Mouse (Mus musculus) hindbrain, embryonic 13.5 days (tissue): ENCODE measurements around the gene Nelfb. TPM values are rescaled to one million over a fixed set of nuclear protein-coding genes. Genes with fewer than 3 reads are reported as not detected.
"Not testable (repeated sequence)": the region's sequence is repeated elsewhere in the genome, so short reads cannot be mapped to it uniquely, and the experiment has no call there.

Experiments used
- ATAC-seq: fragments of 200-750 bp; cut with Nextera tagmentation; 2 replicates; pipeline ENCODE4 v1.8.0; 2017; ENCODE audit warnings: moderate TSS enrichment; ENCODE audit not compliant: low FRiP score
- H3K27ac ChIP-seq: fragments of 300-500 bp; sonication (generic); 2 replicates; pipeline ENCODE4 v1.5.1; 2015; ENCODE audit warnings: inconsistent platforms, mild to moderate bottlenecking, moderate library complexity
- H3K27me3 ChIP-seq: fragments of 300-500 bp; sonication (generic); 2 replicates; pipeline ENCODE4 v1.6.1; 2015; ENCODE audit warnings: mild to moderate bottlenecking, inconsistent platforms
- H3K36me3 ChIP-seq: fragments of 300-500 bp; sonication (generic); 2 replicates; pipeline ENCODE4 v1.6.1; 2015; ENCODE audit warnings: mild to moderate bottlenecking, inconsistent platforms
- H3K4me1 ChIP-seq: fragments of 300-500 bp; sonication (generic); replicated peaks from 2 replicates; pipeline ENCODE4 v1.6.1; 2015; ENCODE audit warnings: inconsistent platforms
- H3K4me2 ChIP-seq: fragments of 300-500 bp; sonication (generic); 2 replicates; pipeline ENCODE4 v1.6.1; 2015; ENCODE audit warnings: inconsistent platforms, mild to moderate bottlenecking, moderate library complexity
- H3K4me3 ChIP-seq: fragments of 300-500 bp; sonication (generic); 2 replicates; pipeline ENCODE4 v1.5.1; 2015; ENCODE audit warnings: mild to moderate bottlenecking, inconsistent platforms
- H3K9ac ChIP-seq: fragments of 300-500 bp; sonication (generic); 2 replicates; pipeline ENCODE4 v1.6.1; 2015; ENCODE audit warnings: mild to moderate bottlenecking, inconsistent platforms
- H3K9me3 ChIP-seq: fragments of 300-500 bp; sonication (generic); 2 replicates; pipeline ENCODE4 v1.6.1; 2016; ENCODE audit warnings: inconsistent platforms
- WGBS: fragments of 180-500 bp; shearing (Covaris S2); methylation state at CpG from one replicate; pipeline ENCODE4 v1.1.7; 2015; 5-methylcytosine and 5-hydroxymethylcytosine counted together
- polyA plus RNA-seq: library from polyadenylated mRNA; unstranded; fragments of >200 nt; fragmentation: Nextera tagmentation; extraction: Ambion mirVana; gene quantifications from 2 replicates; pipeline ENCODE4 v1.2.1, GENCODE M21; 2015

Nelfb gene
- 98.3 and 104 TPM in 2 replicates for polyA plus RNA-seq

- H3K36me3 ChIP-seq = peaks cover 22% of the 10 kb centered on the region
- WGBS = under 1% methylated on average over 44 of the region's 44 CpGs
- H3K27ac ChIP-seq = peak within 1 kb of the TSS; percentile 94
- peaks cover 42% of the 10 kb centered on the region for H3K4me1 ChIP-seq
- peak within 1 kb of the TSS; percentile 90 for H3K4me3 ChIP-seq
- peak; percentile 88 for ATAC-seq
- peak within 1 kb of the TSS; percentile 91 for H3K9ac ChIP-seq
- H3K27me3 ChIP-seq = peaks cover 20% of the 10 kb centered on the region; the same call in 1 of the 2 replicates
- H3K4me2 ChIP-seq = peak within 1 kb of the TSS; percentile 82
- H3K9me3 ChIP-seq = no peaks in the 10 kb centered on the region
Measured at GRCm38 (mm10) chr2:25211121-25211670, at the start of gene Nelfb. Nelfb (minus strand) TSS chr2:25211489.

GRCm38 (mm10) chr2:25258887-25259286, 47.6 kb upstream of the Nelfb start:
- ATAC-seq = no peak
- Histone ChIP-seq H3K4me1 (peaks cover 41% of the 10 kb centered on the region), H3K9me3 (no peaks in the 10 kb centered on the region), H3K27ac (no peak overlapping the region), H3K27me3 (peaks cover 5% of the 10 kb centered on the region), H3K4me2 (no peak overlapping the region), H3K4me3 (no peak overlapping the region), H3K9ac (no peak overlapping the region), H3K36me3 (no peaks in the 10 kb centered on the region)
- WGBS = 47% methylated on average over 2 of the region's 2 CpGs

GRCm38 (mm10) chr2:25257250-25257649, 46.0 kb upstream of the Nelfb start:
- 87% methylated on average over 5 of the region's 5 CpGs for WGBS
- not testable (repeated sequence) for H3K27me3 ChIP-seq, ATAC-seq, H3K27ac ChIP-seq, H3K4me3 ChIP-seq, H3K4me2 ChIP-seq, H3K9me3 ChIP-seq, H3K9ac ChIP-seq
- Histone ChIP-seq H3K36me3 (peaks cover 11% of the 10 kb centered on the region; the same call in 1 of the 2 replicates), H3K4me1 (peaks cover 31% of the 10 kb centered on the region)

GRCm38 (mm10) chr2:25256443-25257109, 45.3 kb upstream of the Nelfb start:
- not testable (repeated sequence) for H3K27ac ChIP-seq, H3K9me3 ChIP-seq, H3K27me3 ChIP-seq, ATAC-seq
- Histone ChIP-seq H3K9ac (peak overlapping the region; percentile 85), H3K4me1 (peaks cover 27% of the 10 kb centered on the region), H3K4me3 (peak overlapping the region; percentile 95), H3K4me2 (peak overlapping the region; percentile 99), H3K36me3 (peaks cover 17% of the 10 kb centered on the region)
- 63% methylated on average over 12 of the region's 12 CpGs for WGBS

- peak; percentile 90 for ATAC-seq
- H3K4me2 ChIP-seq = peak within 1 kb of the TSS; percentile 99
- peak within 1 kb of the TSS; percentile 84 for H3K27ac ChIP-seq
- no peaks in the 10 kb centered on the region for H3K27me3 ChIP-seq
- peaks cover 27% of the 10 kb centered on the region for H3K4me1 ChIP-seq
- H3K36me3 ChIP-seq = peaks cover 29% of the 10 kb centered on the region
- H3K9me3 ChIP-seq = no peaks in the 10 kb centered on the region
- H3K4me3 ChIP-seq = peak within 1 kb of the TSS; percentile 95
- peak within 1 kb of the TSS; percentile 85 for H3K9ac ChIP-seq
- WGBS = 0% methylated on average over 39 of the region's 39 CpGs
Measured at GRCm38 (mm10) chr2:25255284-25255779, 44.0 kb upstream of the Nelfb start, which contains the start of gene Tmem203. Tmem203 (plus strand) TSS chr2:25255439.

GRCm38 (mm10) chr2:25252331-25252730, 41.0 kb upstream of the Nelfb start:
- Histone ChIP-seq H3K4me2 (no peak overlapping the region), H3K36me3 (peaks cover 59% of the 10 kb centered on the region)
- ATAC-seq = no peak

GRCm38 (mm10) chr2:25246183-25247072, 35.1 kb upstream of the Nelfb start, which contains the start of gene AL732309.1:
AL732309.1 (minus strand) TSS chr2:25246863.
- 93% methylated on average over 10 of the region's 10 CpGs for WGBS
- Histone ChIP-seq H3K27me3 (0 out of 2 replicates have a peak, but pooled peaks cover 2% of the 10 kb centered on the region), H3K9me3 (no peaks in the 10 kb centered on the region), H3K36me3 (peaks cover 69% of the 10 kb centered on the region), H3K4me3 (no peak within 1 kb of the TSS), H3K9ac (no peak within 1 kb of the TSS), H3K27ac (no peak within 1 kb of the TSS), H3K4me2 (no peak within 1 kb of the TSS), H3K4me1 (peaks cover 30% of the 10 kb centered on the region)
- no peak for ATAC-seq

More at GRCm38 (mm10) chr2:25252331-25252730, 41.0 kb upstream of the Nelfb start:
- WGBS = 97% methylated on average over 1 of the region's 1 CpGs
- Histone ChIP-seq H3K4me3 (no peak overlapping the region), H3K9me3 (no peaks in the 10 kb centered on the region), H3K9ac (no peak overlapping the region), H3K4me1 (peaks cover 23% of the 10 kb centered on the region), H3K27me3 (no peaks in the 10 kb centered on the region), H3K27ac (no peak overlapping the region)

- no peak for ATAC-seq
- Histone ChIP-seq H3K4me3 (no peak overlapping the region), H3K36me3 (peaks cover 46% of the 10 kb centered on the region), H3K4me1 (peaks cover 42% of the 10 kb centered on the region), H3K9me3 (no peaks in the 10 kb centered on the region), H3K4me2 (no peak overlapping the region), H3K27ac (no peak overlapping the region), H3K27me3 (peaks cover 7% of the 10 kb centered on the region; the same call in 1 of the 2 replicates), H3K9ac (no peak overlapping the region)
- 95% methylated on average over 4 of the region's 4 CpGs for WGBS
Measured at GRCm38 (mm10) chr2:25244144-25244543, 32.9 kb upstream of the Nelfb start.

GRCm38 (mm10) chr2:25243342-25243741, 32.1 kb upstream of the Nelfb start:
- H3K4me1 ChIP-seq = peaks cover 42% of the 10 kb centered on the region
- H3K9me3 ChIP-seq = no peaks in the 10 kb centered on the region
- no peak for ATAC-seq
- H3K4me3 ChIP-seq = peak overlapping the region; percentile 70
- H3K27me3 ChIP-seq = peaks cover 10% of the 10 kb centered on the region; the same call in 1 of the 2 replicates
- H3K4me2 ChIP-seq = peak overlapping the region; percentile 89
- peaks cover 38% of the 10 kb centered on the region for H3K36me3 ChIP-seq
- WGBS = 81% methylated on average over 8 of the region's 8 CpGs
- peak overlapping the region; percentile 90 for H3K9ac ChIP-seq
- no peak overlapping the region for H3K27ac ChIP-seq

- Histone ChIP-seq H3K4me3 (peak within 1 kb of the TSS; percentile 70), H3K9ac (peak within 1 kb of the TSS; percentile 90), H3K36me3 (peaks cover 26% of the 10 kb centered on the region), H3K27ac (peak within 1 kb of the TSS; percentile 78), H3K4me1 (peaks cover 42% of the 10 kb centered on the region), H3K4me2 (peak within 1 kb of the TSS; percentile 89), H3K9me3 (no peaks in the 10 kb centered on the region), H3K27me3 (peaks cover 22% of the 10 kb centered on the region)
- peak; percentile 52 for ATAC-seq
- WGBS = 0% methylated on average over 45 of the region's 59 CpGs
Measured at GRCm38 (mm10) chr2:25242101-25242506, 30.8 kb upstream of the Nelfb start, which contains the start of the genes Rnf208 and Cysrt1. Rnf208 (plus strand) TSS chr2:25242255. Cysrt1 (minus strand) TSS chr2:25242452.

- Histone ChIP-seq H3K9me3 (no peaks in the 10 kb centered on the region), H3K36me3 (peaks cover 19% of the 10 kb centered on the region), H3K4me3 (peak overlapping the region; percentile 70), H3K9ac (peak overlapping the region; percentile 90), H3K4me1 (peaks cover 42% of the 10 kb centered on the region), H3K27me3 (peaks cover 28% of the 10 kb centered on the region), H3K27ac (peak overlapping the region; percentile 78), H3K4me2 (peak overlapping the region; percentile 89)
- peak; percentile 40 for ATAC-seq
- WGBS = 18% methylated on average over 6 of the region's 6 CpGs
Measured at GRCm38 (mm10) chr2:25241438-25241775, 30.1 kb upstream of the Nelfb start.
